Mouse (Mus musculus): Measurements from ENCODE around the gene Snapc4. TPM values are rescaled to one million over a fixed set of nuclear protein-coding genes. Genes with fewer than 3 reads are reported as not detected.

The Snapc4 gene
- 1 to 10 TPM; 5.7 to 5.9 TPM for total RNA-seq (2021)
- long read RNA-seq, experiment 1, partial matches to known transcripts = 2 of 2 reads
- long read RNA-seq, experiment 1, other reads (novel, unspliced or antisense) = 0 of 2 reads
- long read RNA-seq, experiment 2, full-length matches to known transcripts = 1 of 1 reads
- long read RNA-seq, experiment 2, partial matches to known transcripts = 0 of 1 reads
- long read RNA-seq, experiment 2, other reads (novel, unspliced or antisense) = 0 of 1 reads

DNA sequence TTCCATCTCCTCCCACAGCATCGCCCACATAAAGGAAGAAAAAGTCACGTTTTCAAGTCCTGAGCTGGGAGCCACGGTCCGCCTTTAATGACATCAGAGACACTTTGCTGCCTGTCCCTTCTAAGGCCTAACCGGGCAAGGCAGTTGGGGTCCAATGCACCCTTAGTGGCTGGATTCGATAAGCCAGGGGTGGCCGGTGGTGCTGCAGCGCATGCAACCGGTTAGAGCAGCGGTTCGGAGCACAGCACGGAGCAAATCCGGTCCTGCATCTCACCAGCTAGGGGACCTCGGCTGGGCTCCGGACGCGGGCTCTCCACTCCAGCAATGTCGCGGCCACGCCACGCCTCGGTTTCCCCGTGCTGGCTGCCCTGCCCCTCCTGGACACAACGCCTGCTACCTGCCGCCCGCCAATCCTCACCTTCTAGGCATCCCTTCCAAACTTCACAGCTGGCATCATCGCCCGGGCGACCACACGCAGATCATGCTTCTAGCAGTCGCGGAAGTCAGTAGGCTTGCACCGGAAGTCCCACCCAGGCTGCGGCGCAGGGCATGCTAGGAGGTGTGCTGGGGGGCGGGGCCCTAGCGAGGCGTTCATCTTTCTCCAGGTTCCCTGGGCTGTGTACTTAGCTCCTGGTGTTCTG lies at the start of gene Snapc4:
Gene Snapc4, minus strand, starts transcription at position 523 of the 641 bp plus-strand sequence.
- peak; percentile 73 for DNase-seq

DNA sequence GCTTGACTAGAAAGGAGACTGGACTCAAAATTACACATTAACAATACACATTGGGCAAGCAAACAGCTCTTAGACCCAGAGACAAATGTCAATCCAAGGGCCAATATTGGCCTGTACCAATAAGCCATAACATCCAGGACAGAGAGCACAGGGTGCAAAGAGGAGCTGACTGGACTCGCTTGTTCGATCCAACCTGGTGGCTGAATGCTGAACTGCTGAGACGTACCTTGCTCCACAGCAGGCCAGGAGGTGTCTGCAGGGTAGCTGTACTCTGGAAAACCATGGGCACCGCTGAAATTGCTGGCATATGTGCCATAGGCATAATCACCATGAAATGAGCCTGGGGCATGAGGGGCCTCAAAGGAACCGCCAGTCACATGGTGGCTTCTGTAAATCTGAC lies 49.4 kb upstream of the Snapc4 start:
- no peak for DNase-seq

DNA sequence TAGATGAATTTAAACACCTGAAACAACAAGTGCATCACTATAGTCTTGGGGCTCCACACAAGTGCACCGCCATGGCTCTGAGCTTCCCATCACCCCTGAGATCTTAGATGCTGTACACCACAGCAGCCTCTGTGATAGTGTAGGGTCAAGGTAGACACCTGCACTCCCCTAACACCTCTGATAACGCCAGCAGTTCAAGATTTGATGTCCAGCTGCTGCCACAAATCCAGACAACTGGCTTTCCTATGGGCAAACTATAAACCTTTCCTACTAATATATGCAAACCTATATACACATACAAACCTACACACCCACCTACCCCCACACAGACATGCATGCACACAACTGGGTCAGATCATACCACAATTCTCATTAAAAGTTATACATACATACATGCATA lies 44.1 kb upstream of the Snapc4 start:
- no peak for DNase-seq

GRCm38 (mm10) chr2:26423086-26423485 lies 42.6 kb upstream of the Snapc4 start:
- no peak for DNase-seq

GRCm38 (mm10) chr2:26421969-26422368 lies 41.5 kb upstream of the Snapc4 start:
- no peak for DNase-seq

GRCm38 (mm10) chr2:26418120-26418519 lies 37.7 kb upstream of the Snapc4 start:
- DNase-seq = no peak

DNA sequence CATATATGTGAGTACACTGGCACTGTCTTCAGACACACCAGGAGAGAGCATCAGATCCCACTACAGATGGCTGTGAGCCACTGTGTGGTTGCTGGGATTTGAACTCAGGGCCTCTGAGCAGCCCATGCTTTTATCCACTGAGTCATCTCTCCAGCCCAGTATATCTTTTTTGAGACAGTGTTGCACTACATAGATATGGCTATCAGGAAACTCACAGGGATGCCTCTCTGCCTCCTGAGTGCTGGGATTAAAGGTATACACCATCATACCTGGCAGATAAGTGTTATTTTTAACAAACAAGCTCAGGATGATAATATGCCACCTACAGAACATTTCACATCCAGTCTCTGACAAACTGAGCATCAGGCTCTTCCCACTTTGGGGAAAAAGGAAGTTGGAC lies 36.6 kb upstream of the Snapc4 start:
- no peak for DNase-seq

GRCm38 (mm10) chr2:26410931-26411411 lies 30.5 kb upstream of the Snapc4 start:
- DNase-seq = no peak

GRCm38 (mm10) chr2:26410091-26410490 lies 29.6 kb upstream of the Snapc4 start:
- DNase-seq = no peak

GRCm38 (mm10) chr2:26409362-26409761 lies 28.9 kb upstream of the Snapc4 start:
- DNase-seq = no peak

- peak; percentile 94 for DNase-seq
Measured at GRCm38 (mm10) chr2:26408515-26409356, 28.3 kb upstream of the Snapc4 start, which contains the start of gene Inpp5e. TSS of gene Inpp5e (minus strand) at chr2:26409203.

DNA sequence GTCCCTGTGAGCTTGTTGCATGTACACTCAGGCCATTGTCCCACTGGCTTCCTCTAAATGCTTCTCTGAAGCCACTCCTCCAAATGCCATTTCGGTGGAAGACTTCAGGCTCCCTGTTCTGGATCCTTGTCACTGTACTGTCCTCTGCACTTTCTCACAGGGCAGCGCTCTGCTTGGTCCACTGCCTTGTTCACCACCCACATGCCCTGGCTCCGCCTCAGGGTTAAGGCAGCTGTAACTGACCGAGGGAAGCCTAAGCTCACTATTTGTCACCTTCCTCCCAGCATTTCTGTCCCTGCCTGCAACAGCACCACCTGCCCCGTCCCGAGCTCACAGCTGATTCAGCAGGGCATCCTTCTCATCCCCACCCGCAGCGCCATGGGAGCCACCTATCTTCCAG lies 22.9 kb upstream of the Snapc4 start:
- DNase-seq = no peak

GRCm38 (mm10) chr2:26402265-26402664 lies 21.8 kb upstream of the Snapc4 start:
- DNase-seq = no peak

DNA sequence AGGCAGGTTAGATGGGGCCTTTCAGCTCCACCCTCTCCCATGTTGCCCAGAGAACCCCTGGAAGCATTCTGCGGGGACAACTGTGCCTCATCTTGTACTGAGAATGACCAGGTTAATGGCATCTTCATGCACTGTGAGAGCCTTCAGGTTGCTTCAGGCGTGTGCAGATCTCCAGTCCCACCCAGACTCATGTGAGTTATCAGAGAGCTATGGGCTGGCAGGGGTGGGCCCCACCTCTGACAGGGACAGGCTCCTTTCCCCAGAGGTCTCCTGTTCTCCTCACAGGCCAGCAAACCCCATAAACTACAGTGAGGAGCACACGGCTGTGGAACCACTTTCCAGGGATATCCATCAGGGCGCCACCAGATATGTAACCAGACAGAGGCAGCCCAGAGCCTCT lies 20.6 kb upstream of the Snapc4 start:
- DNase-seq = no peak

- no peak for DNase-seq
Measured at GRCm38 (mm10) chr2:26400296-26400695, 19.8 kb upstream of the Snapc4 start.

DNA sequence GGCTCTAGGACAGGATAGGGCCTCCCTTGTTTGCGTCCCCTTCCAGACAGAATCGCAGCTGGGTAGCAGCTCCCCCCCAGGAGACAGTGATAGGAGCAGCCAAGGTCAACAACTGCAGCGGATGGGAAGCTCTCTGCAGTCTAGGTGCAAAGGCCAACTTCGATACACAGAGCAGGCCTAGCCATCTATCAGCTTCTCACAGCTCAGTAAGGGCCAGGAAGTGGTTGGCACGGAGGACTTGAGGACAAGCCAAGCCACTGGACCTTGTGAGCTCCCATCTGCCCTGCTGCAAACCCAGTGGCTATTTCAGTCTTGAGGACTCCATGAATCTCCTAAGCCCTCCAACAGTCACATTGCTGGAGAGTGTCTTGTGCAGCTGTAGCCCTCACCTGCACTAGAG lies 19.2 kb upstream of the Snapc4 start:
- DNase-seq = peak; percentile 50

- DNase-seq = no peak
Measured at GRCm38 (mm10) chr2:26398978-26399377, 18.5 kb upstream of the Snapc4 start.

- DNase-seq = no peak
Measured at GRCm38 (mm10) chr2:26391617-26392016, 11.2 kb upstream of the Snapc4 start.

- no peak for DNase-seq
Measured at GRCm38 (mm10) chr2:26390954-26391353, 10.5 kb upstream of the Snapc4 start.

DNA sequence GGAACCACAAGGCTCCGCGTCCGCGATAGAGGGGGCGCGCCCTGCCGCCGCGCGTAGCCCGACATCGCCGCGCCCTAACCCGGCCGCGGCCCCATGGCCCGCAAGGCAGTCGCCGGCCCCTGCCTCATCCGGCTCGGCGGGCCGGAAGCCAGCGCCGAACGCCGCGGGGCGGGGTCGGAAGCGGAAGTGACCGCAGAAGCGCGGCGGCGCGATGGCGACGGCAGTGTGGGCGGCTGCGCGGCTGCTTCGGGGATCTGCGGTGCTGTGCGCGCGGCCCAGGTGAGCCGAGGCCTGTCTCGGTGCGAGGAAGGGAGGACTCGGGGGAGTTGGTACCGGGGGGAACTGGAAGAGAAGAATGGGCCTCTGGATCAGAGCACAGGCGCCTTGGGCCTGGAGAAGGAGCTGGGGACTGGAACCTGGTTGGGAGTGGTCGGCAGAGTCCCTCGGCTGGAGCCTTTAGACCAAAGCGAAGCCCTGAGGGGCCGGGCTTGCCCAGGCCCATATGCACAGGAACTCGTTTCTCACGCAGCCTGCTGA lies 8.8 kb upstream of the Snapc4 start, which contains the start of the genes Entr1 and Pmpca:
Gene Entr1, minus strand, starts transcription at position 163 of the 537 bp plus-strand sequence.
Gene Pmpca, plus strand, starts transcription at position 186 of the 537 bp plus-strand sequence.
- DNase-seq = peak; percentile 85

DNA sequence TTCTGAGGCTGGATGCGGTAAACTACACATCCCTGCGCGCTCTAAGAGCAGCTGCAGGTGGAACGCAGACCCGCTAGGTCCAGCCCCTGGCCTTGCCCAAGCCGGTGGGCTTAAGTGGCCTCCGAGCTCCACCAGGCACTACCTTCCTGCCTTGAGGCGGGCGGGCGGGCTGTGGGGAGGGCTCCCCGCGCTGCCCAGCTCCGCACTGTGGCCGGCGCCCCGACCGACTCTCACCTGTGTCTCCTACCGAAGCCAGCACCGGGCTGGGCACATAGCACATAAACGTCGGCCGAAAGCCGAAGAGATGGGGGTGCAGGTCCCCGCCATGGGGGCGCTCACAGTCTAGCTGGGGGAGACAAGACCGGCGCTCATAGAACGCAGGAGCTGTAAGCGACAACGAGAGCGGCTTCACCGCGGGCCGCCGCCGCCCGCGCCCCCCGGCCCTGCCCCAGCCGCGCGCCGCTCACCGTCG lies 8.3 kb upstream of the Snapc4 start:
- no peak for DNase-seq

DNA sequence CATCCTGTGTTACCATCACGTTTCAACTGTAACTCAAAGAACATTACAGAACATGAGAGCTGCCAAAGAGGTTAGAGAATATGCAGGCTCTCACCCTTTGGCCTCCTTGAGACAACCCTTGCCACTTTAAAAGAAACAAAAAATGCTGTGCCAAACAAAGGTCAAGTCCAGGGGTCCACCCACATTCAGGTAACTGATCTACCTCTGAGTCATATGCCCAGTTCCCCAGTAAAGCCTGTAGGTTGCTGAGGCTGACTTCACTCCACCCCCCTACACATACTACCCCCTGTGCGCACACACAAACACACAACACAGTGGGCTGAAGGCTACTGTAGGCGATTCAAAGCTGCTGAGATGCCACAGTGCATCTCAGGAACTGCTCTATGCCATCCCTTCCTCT lies 7.3 kb upstream of the Snapc4 start:
- no peak for DNase-seq
